1 mouse cellular context compared by ENCODE assay signal in the genomic region with DNA sequence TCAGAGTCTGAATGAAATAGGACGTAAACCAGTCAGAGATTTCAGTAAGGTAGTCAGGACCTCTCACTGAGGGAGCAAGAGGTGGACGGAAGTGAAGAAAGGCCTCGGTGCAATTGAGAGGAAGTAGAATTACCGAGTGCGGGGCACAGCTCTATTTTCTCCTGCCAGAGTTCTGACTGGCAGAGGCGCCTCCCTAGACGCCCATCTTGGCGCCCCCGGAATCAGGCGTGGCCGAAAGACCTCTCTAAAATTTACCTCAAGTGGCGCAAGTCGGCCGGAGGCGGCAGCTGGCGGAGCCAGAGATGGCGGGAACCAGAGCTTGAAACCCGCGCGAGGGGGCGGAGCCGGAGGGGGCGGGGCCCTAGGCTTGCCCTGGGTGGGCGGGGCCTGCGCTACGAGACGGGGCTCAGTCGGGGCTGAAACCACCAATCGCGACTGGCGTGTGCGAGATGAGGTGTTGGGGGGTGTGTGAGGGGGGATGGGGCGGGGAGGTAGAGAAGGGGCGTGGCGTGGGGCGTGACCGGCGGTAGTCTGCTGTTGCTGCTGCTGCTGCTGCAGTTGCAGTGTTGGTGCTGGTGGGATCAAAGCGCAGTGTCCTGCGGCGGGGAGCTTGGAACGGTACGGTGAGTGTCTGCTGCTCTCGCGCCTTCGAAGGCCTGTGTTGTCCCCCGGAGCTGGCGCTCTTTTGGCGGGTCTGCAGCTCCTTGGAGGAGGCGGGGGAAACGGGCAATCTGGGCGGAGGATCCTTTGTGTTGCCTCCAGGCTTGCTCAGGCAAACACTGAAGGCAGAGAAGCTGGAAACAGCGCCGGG.
TF ChIP-seq lines count a peak whose summit lies in the region.

A gene (minus strand): TSS at position 334 of the 811 bp plus-strand sequence.
A gene (plus strand): TSS at position 413 of the 811 bp plus-strand sequence.

TF ChIP-seq in CH12.LX, 34 proteins besides CTCF, POLR2A, EP300 and RAD21:
- no peak for TF ChIP-seq USF1 (IDR thresholded peaks at IDR 0.05; ENCODE audit: low read depth, low read length)
- TF ChIP-seq PAX5 (IDR thresholded peaks at IDR 0.05; ENCODE audit: low read length) = no peak
- peak; percentile 46 for TF ChIP-seq ZMIZ1 (IDR thresholded peaks at IDR 0.05; ENCODE audit: low read depth, low read length)
- TF ChIP-seq RCOR1 (conservative IDR thresholded peaks at IDR 0.05; ENCODE audit: low read depth, low read length) = no peak; the same call in 1 of the 2 replicates
- no peak for TF ChIP-seq USF2 (conservative IDR thresholded peaks at IDR 0.05; ENCODE audit: low read depth, low read length)
- peak; percentile 96 for TF ChIP-seq E2F4 (IDR thresholded peaks at IDR 0.05; ENCODE audit: insufficient replicate concordance, low read depth, low read length)
- TF ChIP-seq CHD1 (IDR thresholded peaks at IDR 0.05; ENCODE audit: low read depth, low read length) = no peak
- TF ChIP-seq JUN (IDR thresholded peaks at IDR 0.05; ENCODE audit: insufficient read depth, low read depth, low read length) = no peak
- peak; percentile 77 for TF ChIP-seq MXI1 (IDR thresholded peaks at IDR 0.05; ENCODE audit: low read depth, low read length)
- no peak for TF ChIP-seq BHLHE40 (IDR thresholded peaks at IDR 0.05; ENCODE audit: low read depth, low read length)
- peak; percentile 69 for TF ChIP-seq TCF12 (IDR thresholded peaks at IDR 0.05; ENCODE audit: low read depth, low read length)
- no peak for TF ChIP-seq MAFK (IDR thresholded peaks at IDR 0.05; ENCODE audit: insufficient replicate concordance, low read length)
- no peak for TF ChIP-seq CHD2 (IDR thresholded peaks at IDR 0.05; ENCODE audit: low read length)
- peak; percentile 83 for TF ChIP-seq NELFE (IDR thresholded peaks at IDR 0.05; ENCODE audit: low read depth, low read length)
- TF ChIP-seq MEF2A (IDR thresholded peaks at IDR 0.05; ENCODE audit: borderline replicate concordance, low read depth, low read length) = peak; percentile 61
- peak; percentile 45; the same call in 1 of the 2 replicates for TF ChIP-seq UBTF (IDR thresholded peaks at IDR 0.05; ENCODE audit: low read depth, low read length)
- TF ChIP-seq JUND (conservative IDR thresholded peaks at IDR 0.05; ENCODE audit: low read depth, low read length) = no peak
- TF ChIP-seq ZNF384 (IDR thresholded peaks at IDR 0.05; ENCODE audit: low read depth, low read length) = no peak
- peak; percentile 93 for TF ChIP-seq SIN3A (IDR thresholded peaks at IDR 0.05; ENCODE audit: low read length)
- TF ChIP-seq ETS1 (conservative IDR thresholded peaks at IDR 0.05; ENCODE audit: low read depth, low read length) = no peak; the same call in none of the 2 replicates
- peak; percentile 56; the same call in 1 of the 2 replicates for TF ChIP-seq POLR2AphosphoS2 (IDR thresholded peaks at IDR 0.05; ENCODE audit: low read depth, low read length)
- TF ChIP-seq GABPA (IDR thresholded peaks at IDR 0.05; ENCODE audit: insufficient replicate concordance, low read depth, low read length) = no peak
- peak; percentile 71 for TF ChIP-seq HCFC1 (IDR thresholded peaks at IDR 0.05; ENCODE audit: low read depth, low read length)
- peak; percentile 84 for TF ChIP-seq TBP (conservative IDR thresholded peaks at IDR 0.05; ENCODE audit: low read depth, low read length)
- TF ChIP-seq IRF4 (IDR thresholded peaks at IDR 0.05; ENCODE audit: low read depth, low read length) = 0 out of 2 replicates have a peak, but pooled peaks have one; percentile 13
- peak; percentile 19; the same call in 1 of the 2 replicates for TF ChIP-seq MAZ (IDR thresholded peaks at IDR 0.05; ENCODE audit: low read depth, low read length)
- TF ChIP-seq ZC3H11A (IDR thresholded peaks at IDR 0.05; ENCODE audit: low read depth, low read length) = no peak
- peak; percentile 41; the same call in 1 of the 2 replicates for TF ChIP-seq NRF1 (IDR thresholded peaks at IDR 0.05; ENCODE audit: low read depth, low read length)
- TF ChIP-seq MAX (IDR thresholded peaks at IDR 0.05; ENCODE audit: low read length) = no peak; the same call in 1 of the 2 replicates
- TF ChIP-seq SMC3 (IDR thresholded peaks at IDR 0.05; ENCODE audit: low read depth, low read length) = no peak; the same call in 1 of the 2 replicates
- 0 out of 2 replicates have a peak, but pooled peaks have one; percentile 75 for TF ChIP-seq MYC (IDR thresholded peaks at IDR 0.05; ENCODE audit: low read depth, low read length)
- no peak for TF ChIP-seq ZKSCAN1 (IDR thresholded peaks at IDR 0.05; ENCODE audit: borderline replicate concordance, low read depth, low read length)
- TF ChIP-seq KAT2A (IDR thresholded peaks at IDR 0.05; ENCODE audit: insufficient replicate concordance, low read length) = peak; percentile 75; the same call in 1 of the 2 replicates
- TF ChIP-seq ELF1 (IDR thresholded peaks at IDR 0.05; ENCODE audit: low read depth, low read length) = peak; percentile 74
